In the genomic region with DNA sequence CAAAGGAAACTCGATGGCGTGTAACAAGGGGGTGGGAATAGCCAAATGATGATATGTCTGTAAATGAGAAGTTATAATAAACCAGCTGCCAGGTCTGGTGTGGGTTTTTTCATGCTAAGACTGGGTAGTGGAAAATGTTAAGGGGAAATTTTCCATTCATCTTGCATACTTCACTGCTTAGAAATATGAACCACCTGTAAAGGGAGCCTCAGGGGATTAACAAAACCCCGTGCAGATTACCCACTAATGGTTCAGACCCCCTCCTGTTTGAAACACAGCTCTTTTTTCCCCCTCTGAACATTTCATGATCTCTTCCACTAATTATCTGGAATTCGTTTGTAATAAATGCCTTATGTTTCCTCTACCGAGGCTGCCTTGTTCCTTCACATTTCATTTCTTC, we compare ENCODE assay signal across 24 mouse cellular contexts.
DNase-seq lines count a peak whose midpoint lies in the region; ATAC-seq and TF ChIP-seq lines count a peak whose summit lies in the region.
"Had no signal": no experiment of that assay in that cellular context is flagged by ENCODE, and none has a peak within 500 bp of the region (broad histone marks: within the 10 kb centered on the region; RNA-seq: fewer than 3 reads in every experiment).

No protein-coding gene starts in this region.

- no peak for TF ChIP-seq CTCF in CH12.LX (conservative IDR thresholded peaks at IDR 0.05 in 1 of 2, IDR thresholded peaks at IDR 0.05 in 1 of 2; ENCODE audit: low read depth in 2 of 2, low read length in 2 of 2)

- no peak overlapping the region for H3K9ac ChIP-seq in kidney, embryonic 15.5 days
- H3K9ac ChIP-seq in CH12.LX (ENCODE audit: insufficient read depth, low read depth): 0 out of 2 replicates have a peak overlapping the region, but pooled peaks have one; percentile 30
- H3K9ac ChIP-seq in limb, embryonic 11.5 days (ENCODE audit: low read length): no peak overlapping the region
- H3K9ac ChIP-seq: hindbrain, embryonic 13.5 days; neural tube, embryonic 13.5 days had no signal

- H3K27ac ChIP-seq in kidney, embryonic 15.5 days: no peak overlapping the region
- no peak overlapping the region for H3K27ac ChIP-seq in CH12.LX (ENCODE audit: insufficient read depth, low read depth)
- H3K27ac ChIP-seq in embryonic facial prominence, embryonic 10.5 days (replicated peaks): peak overlapping the region; percentile 70
- peak overlapping the region; percentile 9; the same call in 1 of the 2 replicates for H3K27ac ChIP-seq in limb, embryonic 11.5 days (replicated peaks; ENCODE audit: low read depth, low read length)
- H3K27ac ChIP-seq: heart, adult 2 months; hindbrain, embryonic 13.5 days; left cerebral cortex, adult 2 months; neural tube, embryonic 13.5 days had no signal

- H3K79me2 ChIP-seq in CH12.LX (replicated peaks; ENCODE audit: control insufficient read depth, extremely low read depth, insufficient read depth, poor library complexity, severe bottlenecking): no peaks in the 10 kb centered on the region

- DNase-seq in kidney, adult 8-10 months: no peak
- peak; percentile 84 for DNase-seq in CH12.LX (ENCODE audit: extremely low read depth)
- peak; percentile 51 for DNase-seq in embryonic facial prominence, embryonic 10.5 days (ENCODE audit: low spot score)
- DNase-seq in limb, embryonic 11.5 days (ENCODE audit: low spot score): peak; percentile 32
- no peak for DNase-seq in frontal cortex, postnatal 10 days (ENCODE audit: low spot score in 2 of 2)
- DNase-seq in gastrocnemius, postnatal 4 days (ENCODE audit: low spot score in 2 of 2): no peak
- no peak for DNase-seq in layer of hippocampus, adult 8-10 months (ENCODE audit: low spot score in 2 of 2)
- DNase-seq: adrenal gland, adult 2 months; cerebellum, postnatal 25 days; gastrocnemius, postnatal 10 days; heart, adult 2 months; heart, postnatal 10 days; kidney, adult 18-20 months; lung, adult 18-20 months; lung, postnatal 4 days; right cerebral cortex, postnatal 25 days had no signal

- TF ChIP-seq RAD21 in CH12.LX (IDR thresholded peaks at IDR 0.05; ENCODE audit: low read depth, low read length): no peak; the same call in 1 of the 2 replicates

- in situ Hi-C loops in CH12.LX (cut with MboI; ENCODE audit: low pct_ligation_motif_present, low pct_unique_long_range_greater_than_20kb, low sequenced_read_pairs): no loop called here

- no peaks in the 10 kb centered on the region for H3K27me3 ChIP-seq in kidney, embryonic 15.5 days
- no peaks in the 10 kb centered on the region for H3K27me3 ChIP-seq in CH12.LX (replicated peaks)
- no peaks in the 10 kb centered on the region for H3K27me3 ChIP-seq in embryonic facial prominence, embryonic 10.5 days (replicated peaks; ENCODE audit: low read depth, poor library complexity, severe bottlenecking)
- no peaks in the 10 kb centered on the region for H3K27me3 ChIP-seq in limb, embryonic 11.5 days (ENCODE audit: control insufficient read depth, insufficient read depth, low read length)
- H3K27me3 ChIP-seq: hindbrain, embryonic 13.5 days; neural tube, embryonic 13.5 days had no signal

- peak; percentile 99 for TF ChIP-seq EP300 in CH12.LX (IDR thresholded peaks at IDR 0.05; ENCODE audit: low read length)

- H3K9me3 ChIP-seq in kidney, embryonic 15.5 days (replicated peaks): no peaks in the 10 kb centered on the region
- H3K9me3 ChIP-seq in CH12.LX (replicated peaks; ENCODE audit: low read length): no peaks in the 10 kb centered on the region
- no peaks in the 10 kb centered on the region for H3K9me3 ChIP-seq in embryonic facial prominence, embryonic 10.5 days
- H3K9me3 ChIP-seq in limb, embryonic 11.5 days (ENCODE audit: control insufficient read depth, low read length): no peaks in the 10 kb centered on the region
- H3K9me3 ChIP-seq: hindbrain, embryonic 13.5 days; neural tube, embryonic 13.5 days had no signal

- H3K4me3 ChIP-seq in kidney, embryonic 15.5 days (replicated peaks): no peak overlapping the region
- no peak overlapping the region for H3K4me3 ChIP-seq in CH12.LX (replicated peaks in 1 of 3; ENCODE audit: low read depth in 2 of 3, low read length in 2 of 3, poor library complexity in 1 of 3)
- H3K4me3 ChIP-seq in embryonic facial prominence, embryonic 10.5 days: 0 out of 2 replicates have a peak overlapping the region, but pooled peaks have one; percentile 21
- H3K4me3 ChIP-seq in limb, embryonic 11.5 days (ENCODE audit: low read depth, low read length): no peak overlapping the region
- H3K4me3 ChIP-seq: erythroblast, embryonic 14.5 days; heart, adult 2 months; hindbrain, embryonic 13.5 days; left cerebral cortex, adult 2 months; neural tube, embryonic 13.5 days had no signal

- dilution Hi-C loops in CH12.LX (cut with MboI; ENCODE audit: extremely low pct_ligation_motif_present, extremely low pct_unique_long_range_greater_than_20kb, low sequenced_read_pairs): no loop called here

- 0 out of 2 replicates have a peak, but pooled peaks cover 3% of the 10 kb centered on the region for H3K4me1 ChIP-seq in kidney, embryonic 15.5 days
- peaks cover 6 to 34% of the 10 kb centered on the region in 2 experiments for H3K4me1 ChIP-seq in CH12.LX (ENCODE audit: control insufficient read depth in 1 of 2, insufficient read depth in 2 of 2)
- H3K4me1 ChIP-seq in embryonic facial prominence, embryonic 10.5 days: peaks cover 32% of the 10 kb centered on the region
- peaks cover 8% of the 10 kb centered on the region for H3K4me1 ChIP-seq in limb, embryonic 11.5 days (ENCODE audit: control insufficient read depth, insufficient read depth, low read length)
- H3K4me1 ChIP-seq: hindbrain, embryonic 13.5 days; neural tube, embryonic 13.5 days had no signal

- no peaks in the 10 kb centered on the region for H3K36me3 ChIP-seq in kidney, embryonic 15.5 days
- H3K36me3 ChIP-seq in CH12.LX (replicated peaks in 1 of 2; ENCODE audit: control insufficient read depth in 1 of 2, insufficient read depth in 1 of 2, low read length in 1 of 2): no peaks in the 10 kb centered on the region
- no peaks in the 10 kb centered on the region for H3K36me3 ChIP-seq in embryonic facial prominence, embryonic 10.5 days (replicated peaks)
- no peaks in the 10 kb centered on the region for H3K36me3 ChIP-seq in limb, embryonic 11.5 days (ENCODE audit: control insufficient read depth, insufficient read depth, low read length)
- H3K36me3 ChIP-seq: hindbrain, embryonic 13.5 days; neural tube, embryonic 13.5 days had no signal

- WGBS in kidney, embryonic 15.5 days: 54% methylated on average over 5 of the region's 5 CpGs
- 36% methylated on average over 5 of the region's 5 CpGs for WGBS in embryonic facial prominence, embryonic 10.5 days
- 21% methylated on average over 5 of the region's 5 CpGs for WGBS in limb, embryonic 11.5 days

- no peak for ATAC-seq in kidney, embryonic 15.5 days (replicated peaks; ENCODE audit: low FRiP score)
- ATAC-seq in limb, embryonic 11.5 days (ENCODE audit: insufficient number of reproducible peaks, low FRiP score, low TSS enrichment, low read depth): peak; percentile 73
- ATAC-seq: CD4-positive, CD25-positive, alpha-beta regulatory T cell, adult 4 months; forebrain, embryonic 16.5 days had no signal

- 0 out of 2 replicates have a peak overlapping the region, but pooled peaks have one; percentile 16 for H3K4me2 ChIP-seq in kidney, embryonic 15.5 days
- H3K4me2 ChIP-seq in CH12.LX (ENCODE audit: insufficient read depth, low read depth, poor library complexity, severe bottlenecking): peak overlapping the region; percentile 59; the same call in 1 of the 2 replicates
- no peak overlapping the region for H3K4me2 ChIP-seq in limb, embryonic 11.5 days (ENCODE audit: low read depth, severe bottlenecking)
- H3K4me2 ChIP-seq: hindbrain, embryonic 13.5 days; midbrain, embryonic 11.5 days; neural tube, embryonic 13.5 days had no signal

- TF ChIP-seq POLR2A in CH12.LX (IDR thresholded peaks at IDR 0.05; ENCODE audit: low read depth, low read length): no peak

TF ChIP-seq in CH12.LX, 34 proteins besides CTCF, POLR2A, EP300 and RAD21 (continues in another document):
- TF ChIP-seq MXI1 (IDR thresholded peaks at IDR 0.05; ENCODE audit: low read depth, low read length): no peak
- TF ChIP-seq MYC (IDR thresholded peaks at IDR 0.05; ENCODE audit: low read depth, low read length): peak; percentile 78
- peak; percentile 79 for TF ChIP-seq SIN3A (IDR thresholded peaks at IDR 0.05; ENCODE audit: low read length)
- TF ChIP-seq POLR2AphosphoS2 (IDR thresholded peaks at IDR 0.05; ENCODE audit: low read depth, low read length): no peak
- TF ChIP-seq PAX5 (IDR thresholded peaks at IDR 0.05; ENCODE audit: low read length): no peak
- peak; percentile 64; the same call in 1 of the 2 replicates for TF ChIP-seq MAX (IDR thresholded peaks at IDR 0.05; ENCODE audit: low read length)
- TF ChIP-seq CHD1 (IDR thresholded peaks at IDR 0.05; ENCODE audit: low read depth, low read length): no peak
- TF ChIP-seq TBP (conservative IDR thresholded peaks at IDR 0.05; ENCODE audit: low read depth, low read length): 0 out of 2 replicates have a peak, but pooled peaks have one; percentile 24
- peak; percentile 91 for TF ChIP-seq BHLHE40 (IDR thresholded peaks at IDR 0.05; ENCODE audit: low read depth, low read length)
- no peak; the same call in 1 of the 2 replicates for TF ChIP-seq JUN (IDR thresholded peaks at IDR 0.05; ENCODE audit: insufficient read depth, low read depth, low read length)
- no peak for TF ChIP-seq E2F4 (IDR thresholded peaks at IDR 0.05; ENCODE audit: insufficient replicate concordance, low read depth, low read length)
- no peak for TF ChIP-seq GABPA (IDR thresholded peaks at IDR 0.05; ENCODE audit: insufficient replicate concordance, low read depth, low read length)
- peak; percentile 67; the same call in 1 of the 2 replicates for TF ChIP-seq CHD2 (IDR thresholded peaks at IDR 0.05; ENCODE audit: low read length)
- peak; percentile 52; the same call in 1 of the 2 replicates for TF ChIP-seq JUND (conservative IDR thresholded peaks at IDR 0.05; ENCODE audit: low read depth, low read length)
- TF ChIP-seq TCF12 (IDR thresholded peaks at IDR 0.05; ENCODE audit: low read depth, low read length): peak; percentile 94
- TF ChIP-seq USF1 (IDR thresholded peaks at IDR 0.05; ENCODE audit: low read depth, low read length): no peak
- no peak for TF ChIP-seq NELFE (IDR thresholded peaks at IDR 0.05; ENCODE audit: low read depth, low read length)
- TF ChIP-seq MEF2A (IDR thresholded peaks at IDR 0.05; ENCODE audit: borderline replicate concordance, low read depth, low read length): peak; percentile 84
- no peak for TF ChIP-seq ELF1 (IDR thresholded peaks at IDR 0.05; ENCODE audit: low read depth, low read length)
- peak; percentile 63 for TF ChIP-seq ZNF384 (IDR thresholded peaks at IDR 0.05; ENCODE audit: low read depth, low read length)
- peak; percentile 89 for TF ChIP-seq RCOR1 (conservative IDR thresholded peaks at IDR 0.05; ENCODE audit: low read depth, low read length)
- no peak for TF ChIP-seq SMC3 (IDR thresholded peaks at IDR 0.05; ENCODE audit: low read depth, low read length)
- TF ChIP-seq MAFK (IDR thresholded peaks at IDR 0.05; ENCODE audit: insufficient replicate concordance, low read length): 0 out of 2 replicates have a peak, but pooled peaks have one; percentile 41

Comparison
In these comparisons a context has a peak if more than half of its experiments do, and no peak if none do; other contexts are left out.
1. H3K27ac ChIP-seq: peak in embryonic facial prominence, embryonic 10.5 days (single experiment) and limb, embryonic 11.5 days (single experiment); none in kidney, embryonic 15.5 days (single experiment) and CH12.LX (single experiment).
2. DNase-seq: peak in CH12.LX (single experiment), embryonic facial prominence, embryonic 10.5 days (single experiment) and limb, embryonic 11.5 days (single experiment); none in kidney, adult 8-10 months (0 of 2), frontal cortex, postnatal 10 days (0 of 2), gastrocnemius, postnatal 4 days (0 of 2) and layer of hippocampus, adult 8-10 months (0 of 2).